Mouse (Mus musculus) bone marrow macrophage, adult 2 months (primary cell): ENCODE data around the gene Clspn.

ENCODE experiments used
- CTCF ChIP-seq: IDR thresholded peaks from 2 replicates; pipeline ENCODE4 v1.5.1; 2012; ENCODE audit warnings: low read depth, mild to moderate bottlenecking, low read length, moderate library complexity
- POLR2A ChIP-seq: IDR thresholded peaks from 2 replicates; pipeline ENCODE4 v1.6.1; 2012; ENCODE audit warnings: mild to moderate bottlenecking, low read depth, low read length, borderline replicate concordance

- no peak for TF ChIP-seq POLR2A
- no peak for TF ChIP-seq CTCF
These were observed 4.6 kb upstream of the Clspn start for GRCm38 (mm10) chr4:126552136-126552535.
